In genomic region chr10:13564364-13565079, GRCm38 (mm10) we compare ENCODE assay signal across 8 mouse cellular contexts. TPM values are rescaled to one million over a fixed set of nuclear protein-coding genes. Genes with fewer than 3 reads are reported as not detected.
A peak's percentile ranks its signal among the peaks of the same experiment; 100 is the strongest.
DNase-seq lines count a peak whose midpoint lies in the region; ATAC-seq and TF ChIP-seq lines count a peak whose summit lies in the region.

No protein-coding gene starts in this region.

- peak; percentile 81 for TF ChIP-seq CTCF in bone marrow macrophage, adult 2 months (IDR thresholded peaks at IDR 0.05; ENCODE audit: low read depth, low read length)
- TF ChIP-seq CTCF in embryonic fibroblast, embryonic 13.5 days (IDR thresholded peaks at IDR 0.05; ENCODE audit: borderline replicate concordance, insufficient read depth, low read length), result peak; percentile 96

- H3K27me3 ChIP-seq in heart, embryonic 16.5 days (ENCODE audit: control insufficient read depth, insufficient read depth, low read length), result no peaks in the 10 kb centered on the region
- no peaks in the 10 kb centered on the region for H3K27me3 ChIP-seq in liver, embryonic 16.5 days (ENCODE audit: control insufficient read depth, insufficient read depth, low read depth, low read length)
- H3K27me3 ChIP-seq in neural tube, embryonic 14.5 days (ENCODE audit: control insufficient read depth, insufficient read depth, low read length), result no peaks in the 10 kb centered on the region

- peaks cover 6% of the 10 kb centered on the region for H3K36me3 ChIP-seq in heart, embryonic 16.5 days (ENCODE audit: control insufficient read depth, insufficient read depth)
- H3K36me3 ChIP-seq in liver, embryonic 16.5 days (ENCODE audit: control insufficient read depth, insufficient read depth), result peaks cover 9% of the 10 kb centered on the region; the same call in 1 of the 2 replicates
- H3K36me3 ChIP-seq in neural tube, embryonic 14.5 days (ENCODE audit: control insufficient read depth, insufficient read depth, low read length), result 0 out of 2 replicates have a peak, but pooled peaks cover 4% of the 10 kb centered on the region

- TF ChIP-seq POLR2A in bone marrow macrophage, adult 2 months (IDR thresholded peaks at IDR 0.05; ENCODE audit: borderline replicate concordance, low read depth, low read length), result no peak
- no peak for TF ChIP-seq POLR2A in embryonic fibroblast, embryonic 13.5 days (IDR thresholded peaks at IDR 0.05; ENCODE audit: low read depth, low read length)

- 24% methylated on average over 24 of the region's 24 CpGs for WGBS in heart, embryonic 16.5 days
- WGBS in liver, embryonic 16.5 days (ENCODE audit: insufficient replicate concordance), result 27% methylated on average over 24 of the region's 24 CpGs
- 27% methylated on average over 24 of the region's 24 CpGs for WGBS in neural tube, embryonic 14.5 days

- H3K9me3 ChIP-seq in heart, embryonic 16.5 days (replicated peaks; ENCODE audit: control insufficient read depth, low read length), result no peaks in the 10 kb centered on the region
- H3K9me3 ChIP-seq in liver, embryonic 16.5 days (replicated peaks; ENCODE audit: control insufficient read depth, low read length), result no peaks in the 10 kb centered on the region
- H3K9me3 ChIP-seq in neural tube, embryonic 14.5 days (ENCODE audit: control insufficient read depth, low read length), result no peaks in the 10 kb centered on the region

- H3K4me2 ChIP-seq in heart, embryonic 16.5 days (ENCODE audit: low read depth, low read length), result peak overlapping the region; percentile 64
- H3K4me2 ChIP-seq in liver, embryonic 16.5 days (ENCODE audit: low read depth, low read length), result peak overlapping the region; percentile 15; the same call in 1 of the 2 replicates
- peak overlapping the region; percentile 49 for H3K4me2 ChIP-seq in neural tube, embryonic 14.5 days (ENCODE audit: low read depth, low read length)

- H3K4me3 ChIP-seq in bone marrow macrophage, adult 2 months (ENCODE audit: insufficient read depth, low read length), result peak overlapping the region; percentile 23; the same call in 1 of the 2 replicates
- H3K4me3 ChIP-seq in embryonic fibroblast, embryonic 13.5 days (ENCODE audit: insufficient read depth, low read length), result no peak overlapping the region
- H3K4me3 ChIP-seq in heart, embryonic 16.5 days (ENCODE audit: low read length), result peak overlapping the region; percentile 44
- no peak overlapping the region for H3K4me3 ChIP-seq in liver, embryonic 16.5 days (ENCODE audit: low read depth, low read length)
- peak overlapping the region; percentile 21; the same call in 1 of the 2 replicates for H3K4me3 ChIP-seq in neural tube, embryonic 14.5 days (ENCODE audit: low read depth, low read length)

- peak; percentile 26 for DNase-seq in A20 (ENCODE audit: low read depth, low spot score)
- DNase-seq in kidney, postnatal 14 days, result peak; percentile 72
- DNase-seq in testis, postnatal 10 days (ENCODE audit: low spot score), result peak; percentile 79

- no peak overlapping the region; the same call in 1 of the 2 replicates for H3K9ac ChIP-seq in heart, embryonic 16.5 days (ENCODE audit: low read length)
- no peak overlapping the region for H3K9ac ChIP-seq in liver, embryonic 16.5 days (ENCODE audit: low read depth, low read length)
- peak overlapping the region; percentile 16; the same call in 1 of the 2 replicates for H3K9ac ChIP-seq in neural tube, embryonic 14.5 days (replicated peaks; ENCODE audit: low read depth, low read length)

- ATAC-seq in heart, embryonic 16.5 days (replicated peaks; ENCODE audit: extremely low read depth, insufficient read depth, low FRiP score), result no peak
- no peak for ATAC-seq in liver, embryonic 16.5 days (ENCODE audit: low read depth)
- peak; percentile 91 for ATAC-seq in neural tube, embryonic 14.5 days (ENCODE audit: low read depth)

- H3K27ac ChIP-seq in bone marrow macrophage, adult 2 months (ENCODE audit: insufficient read depth, low read depth, low read length), result no peak overlapping the region
- H3K27ac ChIP-seq in embryonic fibroblast, embryonic 13.5 days (ENCODE audit: insufficient read depth, low read length), result no peak overlapping the region
- H3K27ac ChIP-seq in heart, embryonic 16.5 days (ENCODE audit: low read length), result no peak overlapping the region
- H3K27ac ChIP-seq in liver, embryonic 16.5 days (ENCODE audit: low read length), result no peak overlapping the region
- no peak overlapping the region for H3K27ac ChIP-seq in neural tube, embryonic 14.5 days (ENCODE audit: low read depth, low read length)

- H3K4me1 ChIP-seq in bone marrow macrophage, adult 2 months (ENCODE audit: control insufficient read depth, insufficient read depth, low read length), result peaks cover 9% of the 10 kb centered on the region
- no peaks in the 10 kb centered on the region for H3K4me1 ChIP-seq in embryonic fibroblast, embryonic 13.5 days (ENCODE audit: control insufficient read depth, insufficient read depth, low read length)
- H3K4me1 ChIP-seq in heart, embryonic 16.5 days (ENCODE audit: control insufficient read depth, insufficient read depth, low read length), result no peaks in the 10 kb centered on the region
- H3K4me1 ChIP-seq in liver, embryonic 16.5 days (ENCODE audit: control insufficient read depth, low read depth, low read length), result no peaks in the 10 kb centered on the region
- H3K4me1 ChIP-seq in neural tube, embryonic 14.5 days (ENCODE audit: control insufficient read depth, insufficient read depth, low read length), result no peaks in the 10 kb centered on the region

RNA-seq across cellular contexts. Expression of gene Pex3, which starts 11.6 kb away (rescaled TPM):
- polyA plus RNA-seq in bone marrow macrophage, adult 2 months (2012; ENCODE audit: insufficient read depth, insufficient read length, missing spikeins), result 17.1 and 19.6 TPM in 2 replicates
- 24.3 and 25.5 TPM in 2 replicates for polyA plus RNA-seq in embryonic fibroblast, embryonic 13.5 days (2011; ENCODE audit: insufficient read length, low read depth, missing spikeins)
- polyA plus RNA-seq in heart, embryonic 16.5 days (2015; fragmentation: Nextera tagmentation; extraction: Ambion mirVana), result 19.3 and 23.2 TPM in 2 replicates
- 9.5 and 9.8 TPM in 2 replicates for polyA plus RNA-seq in liver, embryonic 16.5 days (2015; fragmentation: Nextera tagmentation; extraction: Ambion mirVana)
- 31.9 and 37.5 TPM in 2 replicates for polyA plus RNA-seq in neural tube, embryonic 14.5 days (2014; fragmentation: Nextera tagmentation; extraction: Ambion mirVana)

RNA-seq across cellular contexts. Expression of gene Adat2, which starts 11.8 kb away (rescaled TPM):
- polyA plus RNA-seq in bone marrow macrophage, adult 2 months (2012; ENCODE audit: insufficient read depth, insufficient read length, missing spikeins), result 4.5 and 5.5 TPM in 2 replicates
- polyA plus RNA-seq in embryonic fibroblast, embryonic 13.5 days (2011; ENCODE audit: insufficient read length, low read depth, missing spikeins), result 7.8 and 8.1 TPM in 2 replicates
- 2.4 TPM in 2 replicates for polyA plus RNA-seq in heart, embryonic 16.5 days (2015; fragmentation: Nextera tagmentation; extraction: Ambion mirVana)
- polyA plus RNA-seq in liver, embryonic 16.5 days (2015; fragmentation: Nextera tagmentation; extraction: Ambion mirVana), result 1.7 and 1.8 TPM in 2 replicates
- polyA plus RNA-seq in neural tube, embryonic 14.5 days (2014; fragmentation: Nextera tagmentation; extraction: Ambion mirVana), result 2.2 and 2.4 TPM in 2 replicates

Comparison
In these comparisons a context has a peak if more than half of its experiments do, and no peak if none do; other contexts are left out.
1. DNase-seq: peak in every context shown above with its lines; median percentile 79 in testis, postnatal 10 days; 72 in kidney, postnatal 14 days; 26 in A20.
2. H3K4me3 ChIP-seq: peak in bone marrow macrophage, adult 2 months (single experiment), heart, embryonic 16.5 days (single experiment) and neural tube, embryonic 14.5 days (single experiment); none in embryonic fibroblast, embryonic 13.5 days (single experiment) and liver, embryonic 16.5 days (single experiment).
3. Peak in every context shown above with its lines, with median percentiles within 50 percentile points of each other: H3K4me2 ChIP-seq.